Mouse (Mus musculus): ENCODE results near the gene Gprc6a.

Gprc6a gene

DNA sequence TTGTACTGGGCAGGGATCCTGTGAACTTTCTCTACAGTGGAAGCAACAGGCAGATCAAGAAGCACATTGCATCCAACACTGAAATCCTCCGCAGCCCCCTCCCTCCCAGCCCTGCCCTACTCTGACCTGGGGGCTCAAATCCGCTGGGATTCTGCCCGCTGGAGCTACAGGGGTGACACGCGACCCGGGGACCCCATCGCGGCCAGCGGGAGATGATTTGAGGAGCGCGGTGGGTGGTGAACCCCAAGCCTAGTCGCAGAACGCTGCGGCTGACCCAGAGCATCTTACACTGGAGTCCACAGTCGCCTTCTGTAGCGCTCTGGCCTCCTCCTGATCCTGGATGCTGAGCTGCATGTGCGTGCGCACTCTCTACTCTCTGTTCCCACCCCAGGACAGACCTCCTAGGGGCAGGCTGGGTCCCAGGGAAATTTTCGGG, 41.1 kb downstream of the Gprc6a start, which contains the start of gene Fam162b:
Fam162b (minus strand) TSS at position 379 of the 436 bp plus-strand sequence.
- DNase-seq (ENCODE audit: low read depth) = no peak

DNA sequence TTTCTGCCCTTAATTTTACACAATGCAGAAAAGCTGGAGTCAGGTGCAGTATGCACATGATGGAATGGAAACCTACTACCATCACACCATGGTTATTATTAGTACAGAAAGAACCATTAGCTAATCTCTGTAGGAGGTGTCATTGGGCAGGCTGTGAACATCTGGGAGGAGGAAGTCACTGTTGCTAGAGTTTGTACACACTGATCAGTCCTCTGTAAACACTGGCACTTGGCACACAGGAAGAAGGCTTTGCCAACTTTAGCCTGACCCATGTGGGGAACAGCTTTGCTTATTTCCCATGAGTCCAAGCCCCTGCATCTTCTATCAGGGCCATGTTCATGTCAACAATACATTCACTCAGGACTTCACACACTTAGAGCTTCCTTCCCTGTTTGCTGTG, 46.3 kb downstream of the Gprc6a start:
- no peak for DNase-seq (ENCODE audit: low read depth)

GRCm38 (mm10) chr10:51584378-51584777, 46.9 kb downstream of the Gprc6a start:
- peak; percentile 8 for DNase-seq (ENCODE audit: low read depth)

- DNase-seq (ENCODE audit: low read depth) = peak; percentile 44
Observed at GRCm38 (mm10) chr10:51571225-51571996, 59.9 kb downstream of the Gprc6a start.

Measured in 416B (cell line).